ENCODE assay signal across 13 mouse cellular contexts in genomic region chrX:135209773-135210435, GRCm38 (mm10). TPM values are rescaled to one million over a fixed set of nuclear protein-coding genes. Genes with fewer than 3 reads are reported as not detected.
A peak's percentile ranks its signal among the peaks of the same experiment; 100 is the strongest.
DNase-seq lines count a peak whose midpoint lies in the region; ATAC-seq and TF ChIP-seq lines count a peak whose summit lies in the region.
"Not testable (repeated sequence)": the region's sequence is repeated elsewhere in the genome, so short reads cannot be mapped to it uniquely, and the experiment has no call there.
"Had no signal": no experiment of that assay in that cellular context is flagged by ENCODE, and none has a peak within 500 bp of the region (broad histone marks: within the 10 kb centered on the region; RNA-seq: fewer than 3 reads in every experiment).

No protein-coding gene starts in this region.

- peak overlapping the region; percentile 62 for H3K4me2 ChIP-seq in embryonic facial prominence, embryonic 13.5 days
- peak overlapping the region; percentile 58 for H3K4me2 ChIP-seq in hindbrain, embryonic 15.5 days
- H3K4me2 ChIP-seq in liver, embryonic 11.5 days, result peak overlapping the region; percentile 34; the same call in 1 of the 2 replicates
- H3K4me2 ChIP-seq in neural tube, embryonic 11.5 days (ENCODE audit: low read depth), result peak overlapping the region; percentile 56
- H3K4me2 ChIP-seq in stomach, embryonic 15.5 days, result peak overlapping the region; percentile 48

- H3K27ac ChIP-seq in embryonic facial prominence, embryonic 13.5 days; gastrocnemius, adult 2 months; liver, embryonic 11.5 days (ENCODE audit: low read depth, low read length); neural tube, embryonic 11.5 days (ENCODE audit: low read depth, low read length); stomach, embryonic 15.5 days: not testable (repeated sequence)
- H3K27ac ChIP-seq in hindbrain, embryonic 15.5 days (replicated peaks), result peak overlapping the region; percentile 57

- not testable (repeated sequence) for ATAC-seq in embryonic facial prominence, embryonic 13.5 days (ENCODE audit: insufficient number of reproducible peaks, insufficient read depth, low FRiP score, low TSS enrichment, low read depth); liver, embryonic 11.5 days (replicated peaks; ENCODE audit: low FRiP score); stomach, embryonic 15.5 days (ENCODE audit: insufficient read depth, low FRiP score, low read depth)
- peak; percentile 38; the same call in 1 of the 2 replicates for ATAC-seq in hindbrain, embryonic 15.5 days (ENCODE audit: low FRiP score, low read depth)
- ATAC-seq in neural tube, embryonic 11.5 days (ENCODE audit: insufficient read depth, low FRiP score, low TSS enrichment), result peak; percentile 53; the same call in 1 of the 2 replicates

- peak overlapping the region; percentile 36; the same call in 1 of the 2 replicates for H3K9ac ChIP-seq in embryonic facial prominence, embryonic 13.5 days
- peak overlapping the region; percentile 47 for H3K9ac ChIP-seq in hindbrain, embryonic 15.5 days
- H3K9ac ChIP-seq in liver, embryonic 11.5 days (ENCODE audit: low read depth, low read length); stomach, embryonic 15.5 days: not testable (repeated sequence)
- 0 out of 2 replicates have a peak overlapping the region, but pooled peaks have one; percentile 22 for H3K9ac ChIP-seq in neural tube, embryonic 11.5 days (ENCODE audit: low read length)

- H3K36me3 ChIP-seq in embryonic facial prominence, embryonic 13.5 days; hindbrain, embryonic 15.5 days; liver, embryonic 11.5 days (ENCODE audit: control insufficient read depth, insufficient read depth, low read length); neural tube, embryonic 11.5 days (ENCODE audit: control insufficient read depth, insufficient read depth, low read length); stomach, embryonic 15.5 days: not testable (repeated sequence)

- WGBS in embryonic facial prominence, embryonic 13.5 days, result 28% methylated on average over 21 of the region's 21 CpGs
- 19% methylated on average over 20 of the region's 21 CpGs for WGBS in hindbrain, embryonic 15.5 days
- WGBS in liver, embryonic 11.5 days, result 23% methylated on average over 21 of the region's 21 CpGs
- 28% methylated on average over 19 of the region's 21 CpGs for WGBS in neural tube, embryonic 11.5 days
- 23% methylated on average over 21 of the region's 21 CpGs for WGBS in stomach, embryonic 15.5 days

- TF ChIP-seq CTCF in gastrocnemius, adult 2 months (IDR thresholded peaks at IDR 0.05), result not testable (repeated sequence)

- not testable (repeated sequence) for H3K4me1 ChIP-seq in embryonic facial prominence, embryonic 13.5 days; hindbrain, embryonic 15.5 days (replicated peaks); liver, embryonic 11.5 days (replicated peaks; ENCODE audit: control insufficient read depth, insufficient read depth, low read length); neural tube, embryonic 11.5 days (ENCODE audit: control insufficient read depth, insufficient read depth, low read length); stomach, embryonic 15.5 days

- H3K27me3 ChIP-seq in embryonic facial prominence, embryonic 13.5 days, result peaks cover 34% of the 10 kb centered on the region
- H3K27me3 ChIP-seq in hindbrain, embryonic 15.5 days; neural tube, embryonic 11.5 days (ENCODE audit: control insufficient read depth, insufficient read depth, low read length); stomach, embryonic 15.5 days (replicated peaks): not testable (repeated sequence)
- peaks cover 11% of the 10 kb centered on the region; the same call in 1 of the 2 replicates for H3K27me3 ChIP-seq in liver, embryonic 11.5 days (replicated peaks; ENCODE audit: control insufficient read depth, insufficient read depth, low read length)

- intact Hi-C loops in gastrocnemius, adult 2 months (cut with DNase I), result not testable (repeated sequence)

- DNase-seq in cerebellum, adult 8-10 months, result peak; percentile 14
- DNase-seq in gastrocnemius, adult 2 months; liver, embryonic 11.5 days (ENCODE audit: low spot score): not testable (repeated sequence)
- DNase-seq in layer of hippocampus, postnatal 10 days (ENCODE audit: low spot score in 2 of 2), result peak; percentile 8 to 17
- peak; percentile 12 for DNase-seq in neural tube, embryonic 11.5 days (ENCODE audit: low spot score)

- not testable (repeated sequence) for H3K9me3 ChIP-seq in embryonic facial prominence, embryonic 13.5 days; hindbrain, embryonic 15.5 days; liver, embryonic 11.5 days (ENCODE audit: control insufficient read depth, low read length); neural tube, embryonic 11.5 days (ENCODE audit: control insufficient read depth, low read length); stomach, embryonic 15.5 days

- peak overlapping the region; percentile 41 for H3K4me3 ChIP-seq in embryonic facial prominence, embryonic 13.5 days
- H3K4me3 ChIP-seq in gastrocnemius, adult 2 months, result peak overlapping the region; percentile 23
- H3K4me3 ChIP-seq in hindbrain, embryonic 15.5 days, result peak overlapping the region; percentile 49
- H3K4me3 ChIP-seq in liver, embryonic 11.5 days (ENCODE audit: low read depth, low read length), result peak overlapping the region; percentile 12; the same call in 1 of the 2 replicates
- peak overlapping the region; percentile 34 for H3K4me3 ChIP-seq in neural tube, embryonic 11.5 days (ENCODE audit: low read depth, low read length)
- H3K4me3 ChIP-seq in stomach, embryonic 15.5 days (replicated peaks), result peak overlapping the region; percentile 19

RNA-seq across cellular contexts. Expression of gene Tceal6, which starts 0.6 kb away (rescaled TPM):
- 10.9 and 16.1 TPM in 2 replicates for polyA plus RNA-seq in embryonic facial prominence, embryonic 13.5 days (2015; fragmentation: Nextera tagmentation; extraction: Ambion mirVana)
- not detected for total RNA-seq in gastrocnemius, adult 2 months (2021)
- 43.9 and 48.2 TPM in 2 replicates for polyA plus RNA-seq in hindbrain, embryonic 15.5 days (2015; fragmentation: Nextera tagmentation; extraction: Ambion mirVana)
- total RNA-seq in layer of hippocampus, postnatal 10 days (2021), result 10 to 100 TPM; 60.0 to 82.1 TPM
- 0.41 TPM in 1 of 2 replicates, not detected in the other for polyA plus RNA-seq in liver, embryonic 11.5 days (2014; fragmentation: Nextera tagmentation; extraction: Ambion mirVana)
- polyA plus RNA-seq in neural tube, embryonic 11.5 days (2014; fragmentation: Nextera tagmentation; extraction: Ambion mirVana), result 0.74 and 0.96 TPM in 2 replicates
- polyA plus RNA-seq in stomach, embryonic 15.5 days (2015; fragmentation: Nextera tagmentation; extraction: Ambion mirVana), result 0.90 and 1.3 TPM in 2 replicates
- total RNA-seq: CH12.LX; megakaryocyte progenitor cell, adult 5-6 weeks had no signal
- polyA plus RNA-seq: liver, embryonic 14.5 days had no signal

RNA-seq across cellular contexts. Expression of gene Gm15023, which starts 32.5 kb away (rescaled TPM):
- polyA plus RNA-seq in embryonic facial prominence, embryonic 13.5 days (2015; fragmentation: Nextera tagmentation; extraction: Ambion mirVana), result not detected in 2 replicates
- total RNA-seq in gastrocnemius, adult 2 months (2021), result not detected
- not detected in 2 replicates for polyA plus RNA-seq in hindbrain, embryonic 15.5 days (2015; fragmentation: Nextera tagmentation; extraction: Ambion mirVana)
- not detected for total RNA-seq in layer of hippocampus, postnatal 10 days (2021)
- not detected in 2 replicates for polyA plus RNA-seq in liver, embryonic 11.5 days (2014; fragmentation: Nextera tagmentation; extraction: Ambion mirVana)
- not detected in 2 replicates for polyA plus RNA-seq in neural tube, embryonic 11.5 days (2014; fragmentation: Nextera tagmentation; extraction: Ambion mirVana)
- not detected in 2 replicates for polyA plus RNA-seq in stomach, embryonic 15.5 days (2015; fragmentation: Nextera tagmentation; extraction: Ambion mirVana)
- total RNA-seq: gastrocnemius, postnatal 25 days; heart, postnatal 4 days; megakaryocyte progenitor cell, adult 5-6 weeks had no signal
- polyA plus RNA-seq: liver, embryonic 14.5 days had no signal
